Mouse (Mus musculus) kidney, postnatal 0 days (tissue): ENCODE data around the gene 2210016F16Rik. TPM values are rescaled to one million over a fixed set of nuclear protein-coding genes. Genes with fewer than 3 reads are reported as not detected.
"Not testable (repeated sequence)": the region's sequence is repeated elsewhere in the genome, so short reads cannot be mapped to it uniquely, and the experiment has no call there.

Experiments used
- ATAC-seq: fragments of 200-750 bp; cut with Nextera tagmentation; replicated peaks from 2 replicates; pipeline ENCODE4 v1.8.0; 2017; ENCODE audit warnings: low read depth, moderate number of reproducible peaks, moderate TSS enrichment, moderate library complexity; ENCODE audit not compliant: low FRiP score
- DNase-seq: peaks from one replicate; pipeline ENCODE4 v3.0.0-alpha.2; 2016; ENCODE audit warnings: low spot score
- H3K27ac ChIP-seq: fragments of 300-500 bp; sonication (generic); 2 replicates; pipeline ENCODE4 v1.5.1; 2014; ENCODE audit warnings: mild to moderate bottlenecking
- H3K27me3 ChIP-seq: fragments of 300-500 bp; sonication (generic); 2 replicates; pipeline ENCODE4 v1.6.1; 2014; ENCODE audit warnings: low read length, mixed read lengths; ENCODE audit not compliant: insufficient read depth
- H3K36me3 ChIP-seq: fragments of 300-500 bp; sonication (generic); 2 replicates; pipeline ENCODE4 v1.6.1; 2014; ENCODE audit warnings: low read length, mixed read lengths; ENCODE audit not compliant: insufficient read depth
- H3K4me1 ChIP-seq: fragments of 300-500 bp; sonication (generic); replicated peaks from 2 replicates; pipeline ENCODE4 v1.6.1; 2014; ENCODE audit warnings: antibody characterized with exemption, low read length, mixed read lengths; ENCODE audit not compliant: insufficient read depth
- H3K4me2 ChIP-seq: fragments of 300-500 bp; sonication (generic); 2 replicates; pipeline ENCODE4 v1.6.1; 2014; ENCODE audit warnings: mild to moderate bottlenecking, low read length, moderate library complexity, mixed read lengths
- H3K4me3 ChIP-seq: fragments of 300-500 bp; sonication (generic); replicated peaks from 2 replicates; pipeline ENCODE4 v1.5.1; 2014; ENCODE audit warnings: low read depth, low read length
- H3K9ac ChIP-seq: fragments of 300-500 bp; sonication (generic); 2 replicates; pipeline ENCODE4 v1.6.1; 2014; ENCODE audit warnings: low read depth, low read length
- H3K9me3 ChIP-seq: fragments of 300-500 bp; sonication (generic); replicated peaks from 2 replicates; pipeline ENCODE4 v1.6.1; 2016; ENCODE audit warnings: low read length, inconsistent platforms, mixed read lengths
- CTCF ChIP-seq: IDR thresholded peaks from 2 replicates; pipeline ENCODE4 v1.5.1; 2016; ENCODE audit warnings: antibody characterized with exemption, low read depth, mild to moderate bottlenecking, moderate library complexity
- WGBS: fragments of 180-500 bp; shearing (Covaris S2); extraction: QIAGEN DNeasy Blood & Tissue Kit; methylation state at CpG from one replicate; pipeline ENCODE4 v1.1.7; 2014; 5-methylcytosine and 5-hydroxymethylcytosine counted together
- polyA plus RNA-seq: library from polyadenylated mRNA; unstranded; fragments of >200 nt; fragmentation: Nextera tagmentation; extraction: Ambion mirVana; gene quantifications from 2 replicates; pipeline ENCODE4 v1.2.1, GENCODE M21; 2015

Gene 2210016F16Rik
- polyA plus RNA-seq, 1 experiment from 2014 or later: 33.7 TPM

DNA sequence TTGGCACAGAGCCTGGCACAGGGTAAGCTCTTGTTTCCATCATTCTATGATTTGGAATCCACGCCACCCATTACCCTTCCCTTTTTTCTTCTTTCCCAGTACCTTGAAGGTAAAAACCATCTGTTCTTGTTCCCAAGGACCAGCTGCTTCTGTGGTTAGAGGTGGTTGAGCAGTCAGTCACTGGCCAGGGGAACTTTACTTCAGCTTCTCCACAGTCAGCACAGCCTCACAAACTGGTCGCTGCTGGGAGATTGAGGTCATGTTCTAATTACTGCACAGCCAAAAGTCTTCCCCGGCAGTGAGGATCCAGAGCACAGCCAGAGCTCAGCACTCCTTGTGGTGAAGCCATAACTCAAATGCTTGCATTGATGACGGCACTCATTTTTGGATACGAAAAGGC, 30.8 kb upstream of the 2210016F16Rik start:
- Histone ChIP-seq H3K4me2 (no peak overlapping the region), H3K4me1 (no peaks in the 10 kb centered on the region), H3K4me3 (no peak overlapping the region), H3K27me3 (no peaks in the 10 kb centered on the region), H3K9ac (no peak overlapping the region), H3K36me3 (0 out of 2 replicates have a peak, but pooled peaks cover 3% of the 10 kb centered on the region), H3K27ac (no peak overlapping the region), H3K9me3 (no peaks in the 10 kb centered on the region)
- 60% methylated on average over 5 of the region's 5 CpGs for WGBS
- DNase-seq: no peak
- no peak for ATAC-seq
- TF ChIP-seq CTCF: no peak

- no peak overlapping the region for H3K9ac ChIP-seq
- WGBS: 48% methylated on average over 6 of the region's 6 CpGs
- no peak for DNase-seq
- H3K27ac ChIP-seq: no peak overlapping the region
- ATAC-seq: no peak
- no peaks in the 10 kb centered on the region for H3K27me3 ChIP-seq
- H3K4me3 ChIP-seq: no peak overlapping the region
- H3K9me3 ChIP-seq: no peaks in the 10 kb centered on the region
- no peaks in the 10 kb centered on the region for H3K4me1 ChIP-seq
- no peak for TF ChIP-seq CTCF
- peaks cover 4% of the 10 kb centered on the region; the same call in 1 of the 2 replicates for H3K36me3 ChIP-seq
- no peak overlapping the region for H3K4me2 ChIP-seq
These were observed 30.3 kb upstream of the 2210016F16Rik start for GRCm38 (mm10) chr13:58415374-58415773.

- Histone ChIP-seq H3K27ac (no peak overlapping the region), H3K4me2 (no peak overlapping the region), H3K4me1 (no peaks in the 10 kb centered on the region), H3K27me3 (no peaks in the 10 kb centered on the region), H3K9me3 (no peaks in the 10 kb centered on the region), H3K9ac (no peak overlapping the region), H3K36me3 (peaks cover 8% of the 10 kb centered on the region; the same call in 1 of the 2 replicates), H3K4me3 (no peak overlapping the region)
- WGBS: 91% methylated on average over 4 of the region's 4 CpGs
- TF ChIP-seq CTCF: no peak
- ATAC-seq: no peak
- DNase-seq: no peak
These were observed 26.0 kb upstream of the 2210016F16Rik start for GRCm38 (mm10) chr13:58411073-58411472.

- not testable (repeated sequence) for H3K27me3 ChIP-seq, H3K9me3 ChIP-seq, DNase-seq, ATAC-seq, H3K36me3 ChIP-seq, H3K4me1 ChIP-seq
- peak within 1 kb of the TSS; percentile 84 for H3K4me3 ChIP-seq
- H3K4me2 ChIP-seq: peak within 1 kb of the TSS; percentile 63
- 6% methylated on average over 17 of the region's 17 CpGs for WGBS
- H3K9ac ChIP-seq: peak within 1 kb of the TSS; percentile 100
- peak within 1 kb of the TSS; percentile 93 for H3K27ac ChIP-seq
These were observed 18.2 kb upstream of the 2210016F16Rik start, which contains the start of gene Hnrnpk for GRCm38 (mm10) chr13:58403243-58403642. Gene Hnrnpk (minus strand): TSS chr13:58403343.

GRCm38 (mm10) chr13:58402744-58403110, 17.7 kb upstream of the 2210016F16Rik start:
- Histone ChIP-seq H3K4me3 (peak overlapping the region; percentile 84), H3K9ac (peak overlapping the region; percentile 100), H3K27me3 (no peaks in the 10 kb centered on the region), H3K9me3 (no peaks in the 10 kb centered on the region), H3K4me1 (no peaks in the 10 kb centered on the region), H3K27ac (peak overlapping the region; percentile 93), H3K36me3 (peaks cover 1% of the 10 kb centered on the region; the same call in 1 of the 2 replicates), H3K4me2 (peak overlapping the region; percentile 63)
- DNase-seq (no peak), ATAC-seq (peak; percentile 67)
- 0% methylated on average over 26 of the region's 48 CpGs for WGBS
- TF ChIP-seq CTCF: no peak

- H3K4me2 ChIP-seq: peak within 1 kb of the TSS; percentile 75
- peak within 1 kb of the TSS; percentile 100 for H3K9ac ChIP-seq
- no peaks in the 10 kb centered on the region for H3K4me1 ChIP-seq
- peak within 1 kb of the TSS; percentile 93 for H3K27ac ChIP-seq
- peaks cover 7% of the 10 kb centered on the region for H3K36me3 ChIP-seq
- H3K4me3 ChIP-seq: peak within 1 kb of the TSS; percentile 84
- under 1% methylated on average over 86 of the region's 91 CpGs for WGBS
- peak; percentile 98 for DNase-seq
- TF ChIP-seq CTCF: peak; percentile 44
- H3K27me3 ChIP-seq: no peaks in the 10 kb centered on the region
- no peaks in the 10 kb centered on the region for H3K9me3 ChIP-seq
- peak; percentile 93 for ATAC-seq
These were observed 17.1 kb upstream of the 2210016F16Rik start, which contains the start of gene Rmi1 for GRCm38 (mm10) chr13:58402003-58402743. Gene Rmi1 (plus strand): TSS chr13:58402248.
